Mouse (Mus musculus): ENCODE data around the gene Ampd3.

Gene Ampd3

GRCm38 (mm10) chr7:110797722-110798409 lies 29.9 kb downstream of the Ampd3 start:
- DNase-seq (ENCODE audit: low spot score in 2 of 2) = no peak

GRCm38 (mm10) chr7:110801028-110801427 lies 33.0 kb downstream of the Ampd3 start:
- peak; percentile 68 to 76 for DNase-seq (ENCODE audit: low spot score in 2 of 2)

GRCm38 (mm10) chr7:110803131-110803530 lies 35.1 kb downstream of the Ampd3 start:
- no peak for DNase-seq (ENCODE audit: low spot score in 2 of 2)

- no peak for DNase-seq (ENCODE audit: low spot score in 2 of 2)
These were observed 36.3 kb downstream of the Ampd3 start for GRCm38 (mm10) chr7:110804266-110804665.

GRCm38 (mm10) chr7:110807460-110808030 lies 39.5 kb downstream of the Ampd3 start:
- no peak for DNase-seq (ENCODE audit: low spot score in 2 of 2)

- DNase-seq (ENCODE audit: low spot score in 2 of 2) = no peak
These were observed 41.0 kb downstream of the Ampd3 start for GRCm38 (mm10) chr7:110808962-110809361.

- no peak for DNase-seq (ENCODE audit: low spot score in 2 of 2)
These were observed 41.9 kb downstream of the Ampd3 start for GRCm38 (mm10) chr7:110809585-110810557.

- DNase-seq (ENCODE audit: low spot score in 2 of 2) = no peak
These were observed 43.0 kb downstream of the Ampd3 start for GRCm38 (mm10) chr7:110810995-110811394.

- no peak for DNase-seq (ENCODE audit: low spot score in 2 of 2)
These were observed 43.5 kb downstream of the Ampd3 start for GRCm38 (mm10) chr7:110811529-110811928.

- DNase-seq (ENCODE audit: low spot score in 2 of 2) = no peak
These were observed 46.0 kb downstream of the Ampd3 start for GRCm38 (mm10) chr7:110813983-110814382.

- DNase-seq (ENCODE audit: low spot score in 2 of 2) = peak; percentile 45 to 64
These were observed 48.0 kb downstream of the Ampd3 start for GRCm38 (mm10) chr7:110816037-110816436.

GRCm38 (mm10) chr7:110818206-110818605 lies 50.2 kb downstream of the Ampd3 start:
- no peak for DNase-seq (ENCODE audit: low spot score in 2 of 2)

GRCm38 (mm10) chr7:110818787-110819350 lies 50.9 kb downstream of the Ampd3 start:
- no peak for DNase-seq (ENCODE audit: low spot score in 2 of 2)

- DNase-seq (ENCODE audit: low spot score in 2 of 2) = no peak
These were observed 53.1 kb downstream of the Ampd3 start for GRCm38 (mm10) chr7:110821068-110821467.

- no peak for DNase-seq (ENCODE audit: low spot score in 2 of 2)
These were observed 53.6 kb downstream of the Ampd3 start for GRCm38 (mm10) chr7:110821653-110822052.

GRCm38 (mm10) chr7:110822055-110822454 lies 54.0 kb downstream of the Ampd3 start:
- DNase-seq (ENCODE audit: low spot score in 2 of 2) = no peak

GRCm38 (mm10) chr7:110823076-110823475 lies 55.1 kb downstream of the Ampd3 start:
- no peak for DNase-seq (ENCODE audit: low spot score in 2 of 2)

GRCm38 (mm10) chr7:110823593-110823992 lies 55.6 kb downstream of the Ampd3 start:
- no peak for DNase-seq (ENCODE audit: low spot score in 2 of 2)

GRCm38 (mm10) chr7:110823995-110824953 lies 56.3 kb downstream of the Ampd3 start:
- DNase-seq (ENCODE audit: low spot score in 2 of 2) = no peak

- no peak for DNase-seq (ENCODE audit: low spot score in 2 of 2)
These were observed 65.0 kb downstream of the Ampd3 start for GRCm38 (mm10) chr7:110833024-110833423.

GRCm38 (mm10) chr7:110834018-110834417 lies 66.0 kb downstream of the Ampd3 start:
- DNase-seq (ENCODE audit: low spot score in 2 of 2) = no peak
